Comparison of ENCODE assay signal across 28 mouse cellular contexts in genomic region chr5:148224004-148224403, GRCm38 (mm10).
DNase-seq lines count a peak whose midpoint lies in the region; ATAC-seq and TF ChIP-seq lines count a peak whose summit lies in the region.
"Had no signal": no experiment of that assay in that cellular context is flagged by ENCODE, and none has a peak within 500 bp of the region (broad histone marks: within the 10 kb centered on the region; RNA-seq: fewer than 3 reads in every experiment).

No protein-coding gene starts in this region.

- H3K4me2 ChIP-seq in forebrain, embryonic 11.5 days (ENCODE audit: low read depth, low read length, severe bottlenecking): no peak overlapping the region
- H3K4me2 ChIP-seq in forebrain, postnatal 0 days (ENCODE audit: low read depth): no peak overlapping the region
- H3K4me2 ChIP-seq in heart, embryonic 11.5 days: no peak overlapping the region
- H3K4me2 ChIP-seq: embryonic facial prominence, embryonic 13.5 days; embryonic facial prominence, embryonic 15.5 days; forebrain, embryonic 13.5 days; forebrain, embryonic 15.5 days had no signal

- peak; percentile 42 for DNase-seq in forebrain, embryonic 11.5 days (ENCODE audit: low spot score)
- DNase-seq in forebrain, postnatal 0 days: no peak
- peak; percentile 70 for DNase-seq in heart, adult 11 months
- DNase-seq in testis, postnatal 10 days (ENCODE audit: low spot score): peak; percentile 31
- no peak for DNase-seq in testis, postnatal 14 days (ENCODE audit: low spot score)
- DNase-seq: adrenal gland, adult 8-10 months; adrenal gland, postnatal 14 days; adrenal gland, postnatal 36 days; B cell, adult 2 months; cerebellum, adult 11 months; cerebellum, adult 18-20 months; cerebellum, adult 8-10 months; cerebellum, adult 9-11 months; cerebellum, postnatal 14 days; cerebellum, postnatal 36 days; embryo, embryonic 11 days had no signal

- no peak for TF ChIP-seq CTCF in forebrain, postnatal 0 days (IDR thresholded peaks at IDR 0.05; ENCODE audit: low read depth)

- H3K27ac ChIP-seq in forebrain, embryonic 11.5 days (ENCODE audit: low read depth, low read length): no peak overlapping the region
- no peak overlapping the region for H3K27ac ChIP-seq in forebrain, postnatal 0 days (ENCODE audit: low read depth, low read length)
- H3K27ac ChIP-seq in heart, embryonic 11.5 days (ENCODE audit: low read depth, low read length): no peak overlapping the region
- H3K27ac ChIP-seq: embryonic facial prominence, embryonic 13.5 days; embryonic facial prominence, embryonic 15.5 days; forebrain, embryonic 10.5 days; forebrain, embryonic 13.5 days; forebrain, embryonic 15.5 days had no signal

- H3K9me3 ChIP-seq in forebrain, embryonic 11.5 days (ENCODE audit: control insufficient read depth, low read length): no peaks in the 10 kb centered on the region
- H3K9me3 ChIP-seq in forebrain, postnatal 0 days (ENCODE audit: low read length): no peaks in the 10 kb centered on the region
- no peaks in the 10 kb centered on the region for H3K9me3 ChIP-seq in heart, embryonic 11.5 days (replicated peaks; ENCODE audit: control insufficient read depth, low read length)
- H3K9me3 ChIP-seq: embryonic facial prominence, embryonic 15.5 days; forebrain, embryonic 10.5 days; forebrain, embryonic 13.5 days; forebrain, embryonic 15.5 days had no signal

- no peaks in the 10 kb centered on the region for H3K4me1 ChIP-seq in forebrain, embryonic 11.5 days (replicated peaks; ENCODE audit: control insufficient read depth, insufficient read depth, low read length)
- H3K4me1 ChIP-seq in forebrain, postnatal 0 days (ENCODE audit: insufficient read depth): no peaks in the 10 kb centered on the region
- H3K4me1 ChIP-seq in heart, embryonic 11.5 days (ENCODE audit: control insufficient read depth, insufficient read depth, low read length): no peaks in the 10 kb centered on the region
- H3K4me1 ChIP-seq: embryonic facial prominence, embryonic 13.5 days; embryonic facial prominence, embryonic 15.5 days; forebrain, embryonic 10.5 days; forebrain, embryonic 13.5 days; forebrain, embryonic 15.5 days had no signal

- 94% methylated on average over 16 of the region's 16 CpGs for WGBS in forebrain, embryonic 11.5 days
- WGBS in forebrain, postnatal 0 days: 93% methylated on average over 16 of the region's 16 CpGs
- WGBS in heart, embryonic 11.5 days (ENCODE audit: insufficient replicate concordance): 81% methylated on average over 16 of the region's 16 CpGs

- H3K4me3 ChIP-seq in forebrain, embryonic 11.5 days (ENCODE audit: low read depth, low read length): no peak overlapping the region
- no peak overlapping the region for H3K4me3 ChIP-seq in forebrain, postnatal 0 days (ENCODE audit: low read depth, low read length)
- no peak overlapping the region for H3K4me3 ChIP-seq in heart, embryonic 11.5 days (ENCODE audit: low read depth, low read length)
- H3K4me3 ChIP-seq: embryonic facial prominence, embryonic 13.5 days; embryonic facial prominence, embryonic 15.5 days; erythroblast, embryonic 14.5 days; forebrain, embryonic 10.5 days; forebrain, embryonic 13.5 days; forebrain, embryonic 15.5 days had no signal

- no peaks in the 10 kb centered on the region for H3K36me3 ChIP-seq in forebrain, embryonic 11.5 days (ENCODE audit: control insufficient read depth, insufficient read depth, low read length)
- no peaks in the 10 kb centered on the region for H3K36me3 ChIP-seq in forebrain, postnatal 0 days (ENCODE audit: insufficient read depth)
- H3K36me3 ChIP-seq in heart, embryonic 11.5 days (ENCODE audit: control insufficient read depth, insufficient read depth, low read length): no peaks in the 10 kb centered on the region
- H3K36me3 ChIP-seq: embryonic facial prominence, embryonic 13.5 days; embryonic facial prominence, embryonic 15.5 days; forebrain, embryonic 10.5 days; forebrain, embryonic 15.5 days; G1E had no signal

- no peak for ATAC-seq in forebrain, embryonic 11.5 days (replicated peaks; ENCODE audit: low FRiP score)
- ATAC-seq in forebrain, postnatal 0 days: no peak
- no peak for ATAC-seq in heart, embryonic 11.5 days (replicated peaks; ENCODE audit: insufficient number of reproducible peaks, low FRiP score, low TSS enrichment)
- ATAC-seq: activated CD4-positive, CD25-positive, alpha-beta regulatory T cell, adult 4 months; CD4-positive, CD25-positive, alpha-beta regulatory T cell, adult 4 months; forebrain, embryonic 13.5 days; forebrain, embryonic 15.5 days; Patski had no signal

- no peaks in the 10 kb centered on the region for H3K27me3 ChIP-seq in forebrain, embryonic 11.5 days (ENCODE audit: control insufficient read depth, insufficient read depth, low read length)
- H3K27me3 ChIP-seq in forebrain, postnatal 0 days (ENCODE audit: insufficient read depth, low read length): no peaks in the 10 kb centered on the region
- H3K27me3 ChIP-seq in heart, embryonic 11.5 days (ENCODE audit: control insufficient read depth, insufficient read depth, low read length): no peaks in the 10 kb centered on the region
- H3K27me3 ChIP-seq: CH12.LX; embryonic facial prominence, embryonic 13.5 days; embryonic facial prominence, embryonic 15.5 days; forebrain, embryonic 13.5 days; forebrain, embryonic 15.5 days; Patski had no signal

- no peak overlapping the region for H3K9ac ChIP-seq in forebrain, embryonic 11.5 days (ENCODE audit: low read length)
- no peak overlapping the region for H3K9ac ChIP-seq in forebrain, postnatal 0 days
- H3K9ac ChIP-seq in heart, embryonic 11.5 days (ENCODE audit: low read depth, low read length): no peak overlapping the region
- H3K9ac ChIP-seq: embryonic facial prominence, embryonic 13.5 days; embryonic facial prominence, embryonic 15.5 days; forebrain, embryonic 13.5 days; forebrain, embryonic 15.5 days had no signal

Comparison
In these comparisons a context has a peak if more than half of its experiments do, and no peak if none do; other contexts are left out.
1. DNase-seq: peak in forebrain, embryonic 11.5 days (single experiment), heart, adult 11 months (single experiment) and testis, postnatal 10 days (single experiment); none in forebrain, postnatal 0 days (single experiment) and testis, postnatal 14 days (single experiment).